Mouse (Mus musculus) mesoderm, embryonic 11.5 days (tissue): ENCODE results near the gene Myo15.
"Not testable (repeated sequence)": the region's sequence is repeated elsewhere in the genome, so short reads cannot be mapped to it uniquely, and the experiment has no call there.

Experiments
- DNase-seq: peaks from one replicate; pipeline ENCODE4 v3.0.0-alpha.2; 2012; ENCODE audit warnings: low read depth, low spot score

Myo15 gene

GRCm38 (mm10) chr11:60469039-60469438 is at the start of gene Myo15:
TSS of gene Myo15 (plus strand) at chr11:60469339.
- DNase-seq = no peak

GRCm38 (mm10) chr11:60422046-60422668 is 47.0 kb upstream of the Myo15 start:
- peak; percentile 3 for DNase-seq

GRCm38 (mm10) chr11:60423006-60423405 is 46.1 kb upstream of the Myo15 start:
- no peak for DNase-seq

- no peak for DNase-seq
Measured at GRCm38 (mm10) chr11:60426417-60426816, 42.7 kb upstream of the Myo15 start.

GRCm38 (mm10) chr11:60427628-60428027 is 41.5 kb upstream of the Myo15 start:
- no peak for DNase-seq

- no peak for DNase-seq
Measured at GRCm38 (mm10) chr11:60433501-60433900, 35.6 kb upstream of the Myo15 start.

- DNase-seq = no peak
Measured at GRCm38 (mm10) chr11:60435133-60435532, 34.0 kb upstream of the Myo15 start.

- no peak for DNase-seq
Measured at GRCm38 (mm10) chr11:60436618-60437017, 32.5 kb upstream of the Myo15 start.

- not testable (repeated sequence) for DNase-seq
Measured at GRCm38 (mm10) chr11:60439621-60440020, 29.5 kb upstream of the Myo15 start.

GRCm38 (mm10) chr11:60440176-60440575 is 29.0 kb upstream of the Myo15 start:
- DNase-seq = no peak

- no peak for DNase-seq
Measured at GRCm38 (mm10) chr11:60442896-60443295, 26.2 kb upstream of the Myo15 start.

GRCm38 (mm10) chr11:60444007-60444406 is 25.1 kb upstream of the Myo15 start:
- DNase-seq = no peak

GRCm38 (mm10) chr11:60454080-60454744 is 14.9 kb upstream of the Myo15 start, which contains the start of gene Drg2:
TSS of gene Drg2 (plus strand) at chr11:60454591.
- peak; percentile 94 for DNase-seq

- no peak for DNase-seq
Measured at GRCm38 (mm10) chr11:60454745-60455087, 14.4 kb upstream of the Myo15 start.

- DNase-seq = peak; percentile 6
Measured at GRCm38 (mm10) chr11:60457973-60458372, 11.2 kb upstream of the Myo15 start.

GRCm38 (mm10) chr11:60465943-60466380 is 3.2 kb upstream of the Myo15 start:
- DNase-seq = peak; percentile 32

GRCm38 (mm10) chr11:60470743-60471142 is 1.6 kb downstream of the Myo15 start:
- DNase-seq = no peak

- DNase-seq = no peak
Measured at GRCm38 (mm10) chr11:60474534-60474933, 5.4 kb downstream of the Myo15 start.

- no peak for DNase-seq
Measured at GRCm38 (mm10) chr11:60475668-60476362, 6.7 kb downstream of the Myo15 start.

GRCm38 (mm10) chr11:60478121-60478520 is 9.0 kb downstream of the Myo15 start:
- peak; percentile 5 for DNase-seq

- no peak for DNase-seq
Measured at GRCm38 (mm10) chr11:60486267-60486666, 17.1 kb downstream of the Myo15 start.

GRCm38 (mm10) chr11:60492726-60493125 is 23.6 kb downstream of the Myo15 start:
- DNase-seq = no peak

GRCm38 (mm10) chr11:60495692-60496091 is 26.6 kb downstream of the Myo15 start:
- DNase-seq = no peak
